8 mouse cellular contexts compared by ENCODE assay signal in genomic region chr7:29908130-29908950, GRCm38 (mm10). TPM values are rescaled to one million over a fixed set of nuclear protein-coding genes. Genes with fewer than 3 reads are reported as not detected.
DNase-seq lines count a peak whose midpoint lies in the region; ATAC-seq and TF ChIP-seq lines count a peak whose summit lies in the region.

Zfp383 (plus strand) TSS chr7:29908223.

- no peaks in the 10 kb centered on the region for H3K9me3 ChIP-seq in G1E (replicated peaks)
- H3K9me3 ChIP-seq in forebrain, embryonic 15.5 days: no peaks in the 10 kb centered on the region

- under 1% methylated on average over 33 of the region's 33 CpGs for WGBS in forebrain, embryonic 15.5 days
- under 1% methylated on average over 33 of the region's 33 CpGs for WGBS in lung, adult 2 months

- intact Hi-C loops in heart, postnatal 25 days (cut with DNase I): loop anchor here (2.0 to 5.0 kb wide), 3 partner anchors 74 to 144 kb away; partner anchors contain the start of genes Zfp14, Zfp568 and Zfp790

- peak within 1 kb of the TSS; percentile 79 for H3K9ac ChIP-seq in forebrain, embryonic 15.5 days (replicated peaks)

- H3K27me3 ChIP-seq in G1E (ENCODE audit: insufficient read depth, low read length): no peaks in the 10 kb centered on the region
- no peaks in the 10 kb centered on the region for H3K27me3 ChIP-seq in forebrain, embryonic 15.5 days

- peak; percentile 70 for ATAC-seq in G1E (ENCODE audit: extremely low read depth, insufficient number of reproducible peaks, low FRiP score, poor library complexity, severe bottlenecking)
- ATAC-seq in forebrain, embryonic 15.5 days (replicated peaks): peak; percentile 88
- peak; percentile 77 for ATAC-seq in neutrophil, adult 5-6 weeks (ENCODE audit: extremely low read depth, insufficient number of reproducible peaks, low FRiP score, poor library complexity, severe bottlenecking)

- peak; percentile 61 for DNase-seq in G1E (ENCODE audit: low spot score)
- peak; percentile 74 for DNase-seq in cerebellum, adult 11-12 months
- peak; percentile 66 for DNase-seq in heart, postnatal 25 days (ENCODE audit: low spot score)
- DNase-seq in layer of hippocampus, adult 18-20 months (ENCODE audit: low spot score in 2 of 2): peak; percentile 78 to 89
- DNase-seq in lung, adult 2 months: peak; percentile 90
- DNase-seq in thymus, adult 18-20 months: peak; percentile 57 to 74

- H3K4me2 ChIP-seq in forebrain, embryonic 15.5 days (replicated peaks): peak within 1 kb of the TSS; percentile 66

- no peak for TF ChIP-seq CTCF in G1E (IDR thresholded peaks at IDR 0.05; ENCODE audit: low read depth, low read length)
- no peak for TF ChIP-seq CTCF in lung, adult 2 months (IDR thresholded peaks at IDR 0.05; ENCODE audit: insufficient read depth, low read length)

- peaks cover 20% of the 10 kb centered on the region for H3K36me3 ChIP-seq in G1E (replicated peaks)
- peaks cover 20% of the 10 kb centered on the region for H3K36me3 ChIP-seq in forebrain, embryonic 15.5 days

- peak within 1 kb of the TSS; percentile 75 for H3K4me3 ChIP-seq in G1E (ENCODE audit: low read depth, low read length)
- peak within 1 kb of the TSS; percentile 93 for H3K4me3 ChIP-seq in forebrain, embryonic 15.5 days
- peak within 1 kb of the TSS; percentile 96 for H3K4me3 ChIP-seq in lung, adult 2 months (replicated peaks; ENCODE audit: extremely low read depth, low read depth, low read length)

- peaks cover 19% of the 10 kb centered on the region for H3K4me1 ChIP-seq in G1E (ENCODE audit: insufficient read depth, low read depth, low read length)
- peaks cover 39% of the 10 kb centered on the region for H3K4me1 ChIP-seq in forebrain, embryonic 15.5 days
- H3K4me1 ChIP-seq in lung, adult 2 months (ENCODE audit: control insufficient read depth, insufficient read depth, low read length): no peaks in the 10 kb centered on the region; the same call in none of the 2 replicates

- TF ChIP-seq POLR2A in lung, adult 2 months (IDR thresholded peaks at IDR 0.05; ENCODE audit: borderline replicate concordance, extremely low read depth, low read depth, low read length): peak; percentile 41; the same call in 1 of the 2 replicates

- H3K27ac ChIP-seq in forebrain, embryonic 15.5 days (replicated peaks): peak within 1 kb of the TSS; percentile 99

RNA-seq across cellular contexts. Expression of gene Zfp383, which starts in this region (rescaled TPM):
- total RNA-seq in G1E (2014; fragmentation: Nextera tagmentation) (0.44 TPM in 1 of 2 replicates, not detected in the other), G1E (2017) (1.6 and 2.2 TPM in 2 replicates)
- 0.04 and 0.08 TPM in 2 replicates for polyA plus RNA-seq in G1E (2012)
- 6.5 and 6.6 TPM in 2 replicates for polyA plus RNA-seq in forebrain, embryonic 15.5 days (2015; fragmentation: Nextera tagmentation; extraction: Ambion mirVana)
- total RNA-seq in heart, postnatal 25 days (2021): 1 to 10 TPM; 6.2 to 8.2 TPM
- 10 to 100 TPM in 1 of 2 experiments, 1 to 10 TPM in 1; 8.0 to 10.0 TPM for total RNA-seq in layer of hippocampus, adult 18-20 months (2021)
- polyA plus RNA-seq in lung, adult 2 months (2012; rRNA removed): 1.1 and 1.9 TPM in 2 replicates
- total RNA-seq in neutrophil, adult 5-6 weeks (2017): 2.6 and 5.1 TPM in 2 replicates

Comparison
In these comparisons a context has a peak if more than half of its experiments do, and no peak if none do; other contexts are left out.
1. Peak in every context shown above with its lines: DNase-seq, ATAC-seq, H3K4me3 ChIP-seq and H3K27ac ChIP-seq.